Mouse (Mus musculus) kidney, postnatal 36 days (tissue): ENCODE results near the gene Ern1.

Experiments used
- DNase-seq, 2 experiments: peaks; one replicate each; pipeline ENCODE4 v3.0.0; 2021 to 2022; ENCODE audit warnings: mixed read lengths in 2 of 2

The Ern1 gene

DNA sequence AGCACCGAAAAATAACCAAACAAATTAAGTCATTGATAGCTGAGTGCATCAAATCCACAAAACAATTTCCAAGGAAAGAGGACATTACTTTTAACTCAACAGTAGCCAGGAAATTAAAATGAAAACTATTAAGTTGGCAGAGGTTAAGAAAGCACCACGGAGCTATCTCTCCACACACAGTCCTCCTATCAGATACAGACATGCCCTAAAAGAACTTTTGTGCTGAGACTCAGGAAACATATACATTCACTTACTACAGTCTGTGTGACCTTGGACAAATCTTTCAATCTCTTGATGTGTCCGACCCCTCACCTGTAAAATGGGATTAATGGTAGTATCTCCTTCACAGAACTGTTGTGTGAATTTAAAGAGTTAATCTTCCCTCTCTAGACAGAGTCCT lies 101.2 kb downstream of the Ern1 start:
- no peak for DNase-seq

DNA sequence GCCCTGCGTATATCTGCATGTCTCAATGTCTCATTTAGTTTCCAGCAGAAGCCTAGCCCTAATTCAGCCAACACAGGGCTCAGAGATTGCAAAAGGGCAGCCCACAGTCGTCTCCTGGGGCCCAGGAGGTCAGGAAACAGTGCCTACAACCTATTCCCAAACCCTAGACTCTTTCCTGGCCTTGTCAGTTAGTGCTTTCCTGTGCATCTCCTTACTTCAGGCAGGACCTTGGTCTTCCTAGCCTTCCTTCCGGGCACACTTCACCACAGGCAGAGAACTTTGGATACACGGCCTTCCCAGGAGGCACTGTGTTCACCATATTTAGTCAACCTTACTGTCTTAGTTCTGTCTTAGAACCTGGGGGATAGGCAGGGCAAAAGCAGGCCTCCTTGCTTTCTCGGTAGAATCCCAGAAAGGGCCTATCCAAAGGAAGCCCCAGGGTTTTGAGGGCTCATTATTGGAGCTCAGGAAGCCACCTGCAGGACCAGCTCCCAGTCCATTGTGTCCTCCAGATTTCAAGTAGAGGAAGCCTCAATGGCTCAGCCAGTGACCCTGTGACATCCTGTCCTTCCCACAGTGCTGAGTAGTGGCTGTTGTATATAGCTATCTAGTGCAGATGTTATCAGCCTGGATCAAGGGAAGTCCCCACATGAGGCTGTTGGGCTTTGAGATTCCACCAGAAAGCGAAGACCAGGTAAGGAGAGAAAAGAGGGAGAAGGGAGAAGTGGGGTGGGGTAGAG lies 104.4 kb downstream of the Ern1 start:
- peak in 1 of 2 experiments; percentile 12 for DNase-seq

DNA sequence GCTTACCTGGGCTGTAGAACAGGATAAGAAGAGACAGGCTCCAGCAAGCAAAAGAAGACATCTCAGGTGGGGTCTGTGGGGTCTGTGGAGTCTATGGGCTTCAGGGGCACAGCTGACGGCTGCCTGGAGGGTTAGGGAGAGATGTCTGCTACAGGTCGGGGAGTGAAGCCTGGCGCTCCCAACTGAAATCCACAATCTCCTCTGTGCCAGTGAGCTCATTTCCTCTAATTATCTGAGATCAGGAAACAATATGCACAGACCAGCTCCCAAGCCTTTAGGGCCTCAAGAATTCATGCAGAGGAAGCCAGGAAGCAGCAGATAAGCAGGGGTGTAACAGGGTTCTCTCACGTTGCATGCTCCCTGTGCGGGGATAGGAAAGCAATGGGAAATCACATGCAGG lies 105.2 kb downstream of the Ern1 start:
- peak; percentile 36 to 64 for DNase-seq

DNA sequence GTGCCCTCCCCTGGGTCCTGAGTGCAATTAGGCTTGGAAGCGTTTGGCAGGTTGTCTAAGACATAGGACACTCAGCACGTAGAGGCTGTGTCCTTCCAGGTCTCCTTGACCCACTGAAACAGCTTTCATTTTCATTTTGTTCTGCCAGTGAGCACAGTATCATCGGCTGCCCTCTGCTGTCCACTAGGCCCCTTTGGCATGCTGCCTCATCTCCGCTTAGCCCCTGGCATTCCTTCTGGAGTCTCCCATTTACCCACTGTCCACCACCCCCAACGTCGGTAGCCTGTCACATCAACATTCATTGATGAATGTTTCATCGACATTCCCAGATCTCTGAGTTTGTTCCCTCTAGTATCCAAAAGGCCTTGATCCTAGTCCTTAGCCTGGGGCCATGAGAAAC lies 105.8 kb downstream of the Ern1 start:
- peak; percentile 51 to 55 for DNase-seq

DNA sequence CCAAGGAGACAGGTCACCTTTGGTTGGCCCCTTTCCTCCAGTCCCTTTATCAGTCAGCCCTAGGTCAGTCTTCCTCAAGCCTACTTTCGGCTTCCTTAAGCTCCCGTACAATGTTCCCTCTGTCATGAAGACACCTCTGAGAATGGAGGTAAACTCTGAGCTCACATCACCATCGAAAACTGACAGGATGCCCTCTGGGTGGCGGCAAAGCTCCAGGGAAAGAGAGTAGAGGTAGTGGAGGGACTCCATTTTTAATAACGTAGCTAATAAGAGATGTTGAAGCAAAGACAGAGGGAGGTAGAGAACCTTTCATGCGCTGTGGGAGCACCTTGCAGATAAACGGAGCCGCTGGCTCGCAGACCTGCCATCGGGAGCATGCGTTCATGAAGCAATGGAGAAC lies 106.6 kb downstream of the Ern1 start:
- DNase-seq, result peak in 1 of 2 experiments; percentile 42

DNA sequence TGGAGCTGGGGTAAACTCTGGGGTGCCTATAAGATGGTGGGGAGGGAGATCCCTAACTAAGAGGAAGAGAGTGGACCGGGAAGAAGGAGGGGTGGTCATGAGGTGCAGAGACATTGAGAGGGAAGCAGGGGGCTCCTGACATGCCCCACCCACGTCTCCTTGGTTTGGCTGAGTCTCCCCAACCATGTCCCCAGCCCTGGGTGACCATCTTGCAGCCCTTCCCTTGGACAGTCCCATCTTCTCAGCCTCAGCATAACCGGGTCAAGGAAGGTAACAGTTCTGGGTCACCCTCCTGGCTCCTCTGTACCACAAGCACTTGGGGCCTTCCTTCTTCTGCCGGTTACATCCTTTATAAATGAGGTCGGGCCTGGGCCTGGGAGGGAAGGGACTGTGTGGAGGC lies 112.7 kb downstream of the Ern1 start:
- no peak for DNase-seq

DNA sequence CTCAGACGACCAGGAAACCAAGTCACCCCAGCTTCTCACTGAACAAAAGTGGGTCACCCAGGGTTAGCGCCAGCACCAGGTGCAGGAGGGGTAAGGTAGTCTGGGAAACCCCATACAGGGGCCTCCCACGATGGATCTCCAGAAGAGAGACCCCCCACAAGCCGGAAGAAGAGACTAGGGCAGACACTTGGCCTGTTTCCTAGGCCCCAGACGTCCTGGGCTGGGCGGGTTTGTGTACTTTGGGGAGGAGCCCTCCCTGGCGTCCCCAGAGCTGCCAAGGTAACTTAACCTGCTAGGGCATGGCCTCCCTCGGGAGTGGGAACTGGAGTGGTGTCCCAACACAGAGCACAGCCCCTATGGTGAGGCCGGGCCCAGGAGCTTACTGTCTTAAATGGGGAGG lies 113.1 kb downstream of the Ern1 start:
- DNase-seq, result no peak

DNA sequence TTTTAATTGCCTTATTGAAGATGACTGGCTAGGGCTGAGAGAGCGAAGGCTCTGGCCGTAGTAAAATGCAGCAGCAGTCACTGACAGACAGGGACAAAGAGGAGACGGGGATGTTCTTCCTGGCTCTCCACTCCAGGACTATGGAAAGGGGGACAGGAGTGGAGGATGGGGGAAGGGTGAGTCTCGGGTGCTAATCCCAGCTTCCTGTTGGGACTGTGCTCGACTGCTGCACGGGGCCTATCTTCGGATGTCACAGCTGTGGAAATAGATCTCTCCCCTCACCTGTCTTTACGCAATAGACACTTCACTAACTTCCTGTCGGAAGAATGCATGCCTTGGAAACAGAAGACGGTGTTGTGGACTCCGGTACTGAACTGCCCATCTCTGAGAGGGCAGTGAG lies 113.7 kb downstream of the Ern1 start:
- DNase-seq, result no peak

DNA sequence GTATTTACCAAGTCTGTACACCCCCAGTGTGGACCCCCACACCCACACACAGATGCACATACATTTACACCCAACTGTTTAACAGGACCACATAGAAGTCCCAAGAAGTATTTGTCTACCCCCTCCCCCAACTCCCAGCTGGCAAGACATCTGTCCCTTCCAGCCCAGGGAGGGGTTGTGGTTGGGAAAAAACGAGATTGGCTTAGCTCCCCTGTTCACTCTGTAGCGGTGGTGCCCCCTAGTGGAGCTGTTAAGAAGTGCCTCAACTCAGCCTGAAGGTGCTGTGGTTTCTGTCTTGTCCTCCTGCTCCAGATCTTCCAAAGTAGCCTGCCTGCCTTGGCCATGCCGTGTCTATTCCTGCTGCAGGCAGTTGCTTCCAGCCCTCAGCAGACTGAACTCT lies 121.3 kb downstream of the Ern1 start:
- DNase-seq, result peak; percentile 60 to 92

DNA sequence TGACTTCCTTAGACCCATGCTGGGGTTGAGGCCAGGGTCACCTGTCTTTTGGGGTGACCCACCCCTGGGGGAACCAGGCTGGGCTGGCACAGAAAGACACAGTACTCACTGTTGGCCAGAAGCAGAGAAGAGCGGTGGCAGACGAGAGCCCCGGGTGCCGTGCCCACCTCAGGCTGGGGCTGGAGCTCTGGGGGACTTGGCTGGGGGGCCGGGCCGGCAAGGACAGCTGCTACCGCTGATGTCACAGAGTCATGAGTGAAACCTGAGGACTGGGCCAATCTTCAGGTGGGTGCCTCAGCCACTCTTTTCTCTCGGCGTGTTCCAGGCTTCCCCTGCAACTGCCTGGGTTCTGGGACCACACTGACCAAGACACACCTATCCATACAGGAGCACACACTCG lies 122.3 kb downstream of the Ern1 start, which contains the start of gene Prr29:
Gene Prr29 (plus strand): TSS at position 107 of the 400 bp plus-strand sequence.
- DNase-seq, result no peak

DNA sequence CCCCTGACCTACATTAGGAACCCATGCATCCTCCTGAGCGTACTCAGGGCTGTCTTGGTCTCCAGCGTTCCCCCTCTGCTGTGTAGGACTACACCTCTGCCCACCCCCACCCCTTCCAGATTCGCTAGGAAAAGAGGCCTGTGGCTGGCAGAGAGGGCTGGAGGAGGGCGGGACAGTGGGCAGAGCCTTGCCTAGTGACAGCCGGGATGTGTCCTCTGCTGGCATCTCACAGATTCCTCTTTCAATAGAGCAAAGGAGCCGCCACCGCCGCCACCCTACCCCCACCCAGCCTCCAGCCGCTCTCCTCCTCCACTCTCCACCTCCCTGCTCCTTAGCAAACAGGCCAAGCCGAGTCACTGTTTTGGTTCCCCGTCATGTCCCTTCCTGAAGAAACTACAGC lies 122.9 kb downstream of the Ern1 start:
- no peak for DNase-seq

DNA sequence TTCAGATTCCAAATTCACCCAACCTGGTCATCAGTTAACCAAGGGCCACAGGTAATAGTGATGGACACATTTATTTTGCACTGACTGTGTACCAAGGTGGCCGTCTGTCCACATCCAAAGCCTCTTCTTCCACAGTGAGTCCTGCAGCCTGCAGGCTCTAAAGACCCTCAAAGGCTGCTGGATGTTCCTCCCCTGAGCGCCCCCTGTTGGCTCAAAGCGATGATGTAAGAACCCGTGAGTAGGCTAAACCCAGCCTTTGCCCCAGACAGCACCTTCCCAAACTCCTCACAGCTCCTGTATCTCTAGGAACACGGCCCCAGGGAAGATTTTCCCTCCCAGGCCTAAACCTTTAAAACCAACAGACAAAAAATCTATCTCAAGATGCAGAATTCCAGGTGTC lies 128.3 kb downstream of the Ern1 start:
- DNase-seq, result peak in 1 of 2 experiments; percentile 32

DNA sequence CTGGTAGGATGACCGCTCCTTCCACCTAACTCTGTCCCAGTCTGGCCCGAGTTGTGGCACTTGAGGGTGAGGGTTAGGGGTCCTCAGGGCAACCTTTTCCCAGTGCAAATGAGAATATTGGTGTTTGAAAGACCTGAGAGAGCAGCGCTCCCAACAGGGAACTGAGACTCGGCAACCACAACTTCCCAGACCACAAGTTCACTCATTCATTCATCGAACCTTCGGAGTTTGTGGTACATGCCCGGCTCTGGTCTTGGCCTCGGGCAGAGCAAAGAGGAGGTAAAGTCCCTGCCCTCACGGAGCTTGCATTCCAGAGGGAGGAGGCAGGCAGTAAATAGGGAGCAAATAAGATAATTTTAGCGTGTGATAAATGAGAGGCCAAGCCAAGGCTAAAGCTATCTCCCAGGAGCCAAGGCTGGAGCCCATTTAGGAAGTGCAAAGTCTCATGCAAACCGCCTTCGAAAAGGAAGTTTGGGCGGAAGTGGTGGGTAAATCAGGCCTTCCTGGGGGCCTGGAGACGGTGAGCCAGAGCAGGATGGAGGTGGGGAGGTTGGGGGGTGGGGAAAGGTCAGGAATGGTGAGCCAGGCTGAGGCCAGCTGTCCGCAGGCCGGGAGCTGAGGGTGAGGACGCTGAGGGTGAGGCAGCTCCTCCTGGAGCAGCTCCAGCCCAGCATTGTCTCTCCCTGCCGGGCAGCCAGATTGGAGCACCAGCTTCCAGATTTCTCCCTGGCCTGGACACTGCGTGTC lies 132.1 kb downstream of the Ern1 start:
- DNase-seq, result peak; percentile 11 to 47

DNA sequence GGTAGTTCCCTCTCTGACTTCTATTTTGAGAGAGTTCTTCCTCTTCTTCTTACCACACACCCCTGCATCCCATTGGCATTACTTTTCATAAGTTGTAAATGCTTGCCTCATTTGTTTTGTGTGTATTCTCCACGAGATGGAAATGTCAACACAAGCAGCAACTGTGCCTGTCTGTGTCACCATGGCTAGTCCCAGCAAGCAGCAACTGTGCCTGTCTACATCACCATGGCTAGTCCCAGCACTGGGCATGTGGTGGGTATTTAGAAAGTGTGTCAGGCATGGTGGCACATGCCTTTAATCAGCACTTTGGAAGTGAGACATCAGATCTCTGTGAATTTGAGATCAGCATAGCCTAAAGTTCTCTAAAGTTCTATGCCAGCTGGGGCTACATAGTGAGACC lies 133.5 kb downstream of the Ern1 start:
- DNase-seq, result no peak

DNA sequence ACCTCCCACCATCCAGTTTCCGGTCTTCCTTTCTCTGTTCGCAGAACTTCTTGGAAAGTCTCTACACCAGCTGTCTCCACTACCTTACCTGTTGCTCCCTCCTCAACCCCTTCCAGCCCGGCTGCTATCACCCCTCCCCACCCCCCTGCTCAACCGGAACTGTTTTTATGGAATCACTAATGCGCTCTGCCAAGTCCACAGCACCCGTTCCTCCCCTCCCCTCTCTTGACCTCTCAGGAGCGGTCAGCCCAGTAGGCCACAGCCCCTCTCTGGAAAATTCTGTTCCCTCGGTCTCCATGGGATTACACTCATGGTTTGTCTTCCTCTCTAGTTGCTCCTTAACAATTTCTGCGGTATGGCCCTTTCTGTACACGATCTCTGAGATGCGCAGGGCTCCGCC lies 134.5 kb downstream of the Ern1 start, which contains the start of gene Scn4a:
Gene Scn4a (minus strand): TSS at position 101 of the 400 bp plus-strand sequence.
- no peak for DNase-seq

DNA sequence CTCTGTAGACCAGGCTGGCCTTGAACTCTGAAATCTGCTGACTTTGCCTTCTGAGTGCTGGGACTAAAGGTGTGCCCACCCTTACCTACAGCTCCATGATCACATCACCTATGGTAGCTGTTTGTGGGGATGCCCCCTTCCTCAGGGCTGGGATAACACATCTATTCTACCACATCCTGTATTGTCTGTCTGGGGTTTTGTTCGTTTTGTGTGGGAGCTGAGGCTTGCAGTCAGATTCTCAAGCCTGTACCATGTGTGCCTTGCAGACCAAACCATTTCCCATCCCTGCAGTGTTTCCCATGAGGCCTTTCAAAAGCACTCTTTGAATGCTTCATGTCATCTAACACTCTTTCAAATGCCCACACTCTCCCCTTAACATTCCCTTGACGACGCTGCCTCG lies 135.7 kb downstream of the Ern1 start:
- DNase-seq, result no peak

DNA sequence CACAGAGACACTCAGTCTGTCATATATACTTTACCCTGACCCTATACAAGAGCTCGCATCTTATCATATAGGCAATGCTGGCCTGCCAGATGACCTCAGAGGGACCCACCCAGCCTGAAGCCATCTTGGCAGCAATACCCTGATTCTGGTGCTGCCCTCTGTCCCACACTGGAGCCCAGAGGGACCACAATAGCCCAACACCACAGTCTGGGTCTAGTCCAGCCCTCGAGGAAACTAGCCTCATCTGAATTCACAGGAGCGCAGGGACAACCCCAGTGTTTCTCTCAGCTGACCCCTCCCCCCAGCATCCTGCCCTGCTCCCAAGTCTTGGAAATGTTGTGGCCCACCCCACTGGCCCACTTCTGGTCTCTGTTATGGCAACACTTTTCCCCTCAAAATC lies 136.4 kb downstream of the Ern1 start:
- no peak for DNase-seq

DNA sequence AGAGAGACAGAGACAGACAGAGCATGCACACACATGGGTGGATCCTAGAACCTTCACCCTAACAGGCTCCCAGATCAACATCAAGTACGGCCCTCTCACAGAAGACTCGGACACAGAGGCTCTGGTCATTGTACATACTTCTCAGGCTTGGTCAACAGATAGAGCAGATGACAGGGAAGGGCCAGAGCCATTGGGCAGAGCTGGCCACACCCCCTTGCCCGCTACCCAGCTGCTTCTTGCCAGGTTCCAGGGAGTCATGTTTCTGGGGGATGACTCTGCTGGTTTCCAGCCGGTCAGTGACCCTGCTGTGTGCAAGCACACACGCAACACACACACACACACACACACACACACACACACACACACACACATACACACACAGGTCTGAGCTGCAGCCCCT lies 136.8 kb downstream of the Ern1 start:
- no peak for DNase-seq

DNA sequence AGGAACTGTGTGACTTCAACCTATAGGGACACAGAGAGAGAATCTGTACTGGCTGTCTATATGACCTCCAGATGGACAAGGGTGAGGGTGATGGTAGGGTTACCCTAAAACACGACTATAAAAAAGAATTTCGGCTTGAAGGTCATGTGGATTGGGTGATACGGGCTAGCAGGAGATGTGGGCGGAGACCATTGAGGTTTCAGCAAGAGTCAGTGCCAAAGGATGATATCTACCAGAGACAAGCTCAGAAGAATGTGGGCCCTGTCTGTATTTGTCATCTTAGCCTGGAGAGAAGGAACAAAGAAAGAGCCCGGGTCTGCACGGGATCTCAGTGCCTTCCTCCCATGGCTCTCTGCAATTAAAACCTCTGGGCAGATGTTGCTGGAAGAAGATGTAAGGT lies 137.9 kb downstream of the Ern1 start:
- DNase-seq, result no peak

DNA sequence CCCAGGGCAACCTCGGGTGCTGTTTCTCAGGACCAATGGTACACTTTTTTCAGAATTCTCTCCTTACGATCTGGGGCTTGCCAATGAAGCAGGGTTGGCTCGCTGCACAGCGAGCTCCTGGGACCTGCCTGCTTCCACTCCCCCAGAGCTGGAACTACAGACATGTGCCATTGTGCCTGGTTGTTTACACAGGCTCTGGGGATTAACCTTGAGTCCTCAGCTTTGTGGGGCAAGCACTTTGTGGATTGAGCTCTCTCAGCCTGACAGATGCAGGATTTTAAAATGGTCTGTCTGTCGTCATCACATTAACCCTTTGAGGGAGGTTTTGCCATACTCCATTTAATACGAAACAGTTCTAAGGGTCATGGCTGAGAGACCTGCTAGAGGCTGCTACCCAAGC lies 142.7 kb downstream of the Ern1 start:
- no peak for DNase-seq
